Mouse (Mus musculus) G1E (cell line): ENCODE measurements around the gene Olfr324. TPM values are rescaled to one million over a fixed set of nuclear protein-coding genes. Genes with fewer than 3 reads are reported as not detected.

Experiments
- ATAC-seq: 2 replicates; pipeline ENCODE4 v1.8.0; 2016; ENCODE audit warnings: mild to moderate bottlenecking; ENCODE audit not compliant: insufficient number of reproducible peaks, poor library complexity, low FRiP score, severe bottlenecking; ENCODE audit errors: extremely low read depth
- DNase-seq: peaks from one replicate; pipeline ENCODE4 v3.0.0; 2012; ENCODE audit warnings: low spot score
- H3K27me3 ChIP-seq: 2 replicates; pipeline ENCODE4 v1.6.1; 2012; ENCODE audit warnings: mild to moderate bottlenecking, low read length, inconsistent platforms; ENCODE audit not compliant: insufficient read depth
- H3K36me3 ChIP-seq: replicated peaks from 2 replicates; pipeline ENCODE3; 2012; ENCODE audit warnings: mild to moderate bottlenecking, inconsistent platforms
- H3K4me1 ChIP-seq: 2 replicates; pipeline ENCODE4 v1.6.1; 2012; ENCODE audit warnings: low read depth, low read length, inconsistent platforms, mixed read lengths; ENCODE audit not compliant: insufficient read depth
- H3K4me3 ChIP-seq: 2 replicates; pipeline ENCODE4 v1.5.1; 2012; ENCODE audit warnings: low read depth, mild to moderate bottlenecking, inconsistent platforms, low read length, moderate library complexity, mixed read lengths
- H3K9me3 ChIP-seq: replicated peaks from 2 replicates; pipeline ENCODE4 v1.6.1; 2012; ENCODE audit warnings: inconsistent platforms
- CTCF ChIP-seq: IDR thresholded peaks from 2 replicates; pipeline ENCODE4 v1.5.1; 2012; ENCODE audit warnings: low read depth, low read length, inconsistent platforms, mixed read lengths
- GATA1 ChIP-seq: IDR thresholded peaks from 2 replicates; pipeline ENCODE4 v1.6.1; 2012; ENCODE audit warnings: borderline replicate concordance, low read length, inconsistent platforms, mixed read lengths
- GATA2 ChIP-seq: IDR thresholded peaks from 2 replicates; pipeline ENCODE4 v1.6.1; 2012; ENCODE audit warnings: low read depth, low read length, inconsistent platforms, borderline replicate concordance
- POLR2AphosphoS5 ChIP-seq: IDR thresholded peaks from 2 replicates; pipeline ENCODE4 v1.6.1; 2012; ENCODE audit warnings: low read depth, low read length, inconsistent platforms; ENCODE audit not compliant: insufficient replicate concordance
- TAL1 ChIP-seq: conservative IDR thresholded peaks from 2 replicates; pipeline ENCODE4 v1.6.1; 2012; ENCODE audit warnings: low read depth, low read length, inconsistent platforms, mixed read lengths
- polyA plus RNA-seq: library from polyadenylated mRNA; stranded (reverse); fragments of >175 nt; gene quantifications from 2 replicates; pipeline ENCODE4 v1.2.3, GENCODE M21; 2012
- total RNA-seq, 2 experiments: library from RNA; stranded (forward) in 1 of 2; stranded (reverse) in 1 of 2; fragments of 200-1000 nt in 1 of 2; fragments of >200 nt in 1 of 2; fragmentation: Nextera tagmentation in 1 of 2; gene quantifications; 2 replicates each; pipeline ENCODE4 v1.2.3; 2014 to 2017

The Olfr324 gene
- total and polyA plus RNA-seq, 3 experiments = 0.11 TPM; not detected in 2

- peaks cover 27% of the 10 kb centered on the region for H3K27me3 ChIP-seq
- DNase-seq (no peak), ATAC-seq (no peak)
- H3K36me3 ChIP-seq = no peaks in the 10 kb centered on the region
- TF ChIP-seq CTCF (no peak), GATA2 (no peak), POLR2AphosphoS5 (no peak), GATA1 (no peak), TAL1 (no peak)
- H3K4me3 ChIP-seq = no peak overlapping the region
- H3K4me1 ChIP-seq = peaks cover 11% of the 10 kb centered on the region
- no peaks in the 10 kb centered on the region for H3K9me3 ChIP-seq
Observed at GRCm38 (mm10) chr11:58641057-58641456, 46.1 kb downstream of the Olfr324 start.

- Histone ChIP-seq H3K27me3 (peaks cover 27% of the 10 kb centered on the region), H3K4me3 (no peak overlapping the region), H3K36me3 (no peaks in the 10 kb centered on the region), H3K9me3 (no peaks in the 10 kb centered on the region), H3K4me1 (peaks cover 11% of the 10 kb centered on the region)
- no peak for DNase-seq
- TF ChIP-seq TAL1 (no peak), CTCF (no peak), GATA1 (no peak), POLR2AphosphoS5 (no peak), GATA2 (no peak)
- ATAC-seq = no peak
Observed at GRCm38 (mm10) chr11:58641638-58642358, 46.9 kb downstream of the Olfr324 start.

- ATAC-seq (peak; percentile 1; the same call in 1 of the 2 replicates), DNase-seq (peak; percentile 56)
- peaks cover 11% of the 10 kb centered on the region for H3K4me1 ChIP-seq
- peaks cover 25% of the 10 kb centered on the region for H3K27me3 ChIP-seq
- no peaks in the 10 kb centered on the region for H3K9me3 ChIP-seq
- TF ChIP-seq CTCF (peak; percentile 73), POLR2AphosphoS5 (no peak)
- H3K4me3 ChIP-seq = no peak overlapping the region
- H3K36me3 ChIP-seq = no peaks in the 10 kb centered on the region
Observed at GRCm38 (mm10) chr11:58643350-58643749, 48.4 kb downstream of the Olfr324 start.

Other genes with a start within 250 kb of the Olfr324 start
Only the 20 nearest of the 27 such genes appear.
- not detected in 2 replicates for gene 1810065E05Rik, start 174.0 kb upstream of the Olfr324 start, total RNA-seq (2014; fragmentation: Nextera tagmentation)
- not detected in 2 replicates for gene 1810065E05Rik, start 174.0 kb upstream of the Olfr324 start, total RNA-seq (2017)
- not detected in 2 replicates for gene 1810065E05Rik, start 174.0 kb upstream of the Olfr324 start, polyA plus RNA-seq
- gene Gm12253, start 162.6 kb upstream of the Olfr324 start, total RNA-seq (2014; fragmentation: Nextera tagmentation) = not detected in 2 replicates
- not detected in 2 replicates for gene Gm12253, start 162.6 kb upstream of the Olfr324 start, total RNA-seq (2017)
- not detected in 2 replicates for gene Gm12253, start 162.6 kb upstream of the Olfr324 start, polyA plus RNA-seq
- gene Lypd9, start 142.2 kb upstream of the Olfr324 start, total RNA-seq (2014; fragmentation: Nextera tagmentation) = not detected in 2 replicates
- gene Lypd9, start 142.2 kb upstream of the Olfr324 start, total RNA-seq (2017) = not detected in 2 replicates
- gene Lypd9, start 142.2 kb upstream of the Olfr324 start, polyA plus RNA-seq = not detected in 2 replicates
- not detected in 2 replicates for gene Olfr30, start 132.8 kb upstream of the Olfr324 start, total RNA-seq (2014; fragmentation: Nextera tagmentation)
- gene Olfr30, start 132.8 kb upstream of the Olfr324 start, total RNA-seq (2017) = 0.12 TPM in 1 of 2 replicates, not detected in the other
- gene Olfr30, start 132.8 kb upstream of the Olfr324 start, polyA plus RNA-seq = not detected in 2 replicates
- not detected in 2 replicates for gene Olfr332, start 102.6 kb upstream of the Olfr324 start, total RNA-seq (2014; fragmentation: Nextera tagmentation)
- gene Olfr332, start 102.6 kb upstream of the Olfr324 start, total RNA-seq (2017) = 0.11 TPM in 1 of 2 replicates, not detected in the other
- not detected in 2 replicates for gene Olfr332, start 102.6 kb upstream of the Olfr324 start, polyA plus RNA-seq
- not detected in 2 replicates for gene Olfr331, start 92.5 kb upstream of the Olfr324 start, total RNA-seq (2014; fragmentation: Nextera tagmentation)
- gene Olfr331, start 92.5 kb upstream of the Olfr324 start, total RNA-seq (2017) = not detected in 2 replicates
- gene Olfr331, start 92.5 kb upstream of the Olfr324 start, polyA plus RNA-seq = not detected in 2 replicates
- not detected in 2 replicates for gene Olfr330, start 60.3 kb upstream of the Olfr324 start, total RNA-seq (2014; fragmentation: Nextera tagmentation)
- gene Olfr330, start 60.3 kb upstream of the Olfr324 start, total RNA-seq (2017) = 0.11 TPM in 1 of 2 replicates, not detected in the other
- gene Olfr330, start 60.3 kb upstream of the Olfr324 start, polyA plus RNA-seq = not detected in 2 replicates
- not detected in 2 replicates for gene Olfr329-ps, start 48.7 kb upstream of the Olfr324 start, total RNA-seq (2014; fragmentation: Nextera tagmentation)
- 0.29 TPM in 1 of 2 replicates, not detected in the other for gene Olfr329-ps, start 48.7 kb upstream of the Olfr324 start, total RNA-seq (2017)
- not detected in 2 replicates for gene Olfr329-ps, start 48.7 kb upstream of the Olfr324 start, polyA plus RNA-seq
- not detected in 2 replicates for gene Olfr328, start 39.5 kb upstream of the Olfr324 start, total RNA-seq (2014; fragmentation: Nextera tagmentation)
- 0.16 and 0.29 TPM in 2 replicates for gene Olfr328, start 39.5 kb upstream of the Olfr324 start, total RNA-seq (2017)
- gene Olfr328, start 39.5 kb upstream of the Olfr324 start, polyA plus RNA-seq = not detected in 2 replicates
- gene Olfr224, start 24.6 kb upstream of the Olfr324 start, total RNA-seq (2014; fragmentation: Nextera tagmentation) = not detected in 2 replicates
- gene Olfr224, start 24.6 kb upstream of the Olfr324 start, total RNA-seq (2017) = 0.11 TPM in 1 of 2 replicates, not detected in the other
- gene Olfr224, start 24.6 kb upstream of the Olfr324 start, polyA plus RNA-seq = not detected in 2 replicates
- gene Olfr325, start 17.4 kb upstream of the Olfr324 start, total RNA-seq (2014; fragmentation: Nextera tagmentation) = not detected in 2 replicates
- gene Olfr325, start 17.4 kb upstream of the Olfr324 start, total RNA-seq (2017) = 0.16 TPM in 1 of 2 replicates, not detected in the other
- not detected in 2 replicates for gene Olfr325, start 17.4 kb upstream of the Olfr324 start, polyA plus RNA-seq
- gene 2210407C18Rik, start 21.0 kb downstream of the Olfr324 start, total RNA-seq (2014; fragmentation: Nextera tagmentation) = not detected in 2 replicates
- gene 2210407C18Rik, start 21.0 kb downstream of the Olfr324 start, total RNA-seq (2017) = not detected in 2 replicates
- not detected in 2 replicates for gene 2210407C18Rik, start 21.0 kb downstream of the Olfr324 start, polyA plus RNA-seq
- not detected in 2 replicates for gene Olfr323, start 35.4 kb downstream of the Olfr324 start, total RNA-seq (2014; fragmentation: Nextera tagmentation)
- gene Olfr323, start 35.4 kb downstream of the Olfr324 start, total RNA-seq (2017) = 0.05 TPM in 1 of 2 replicates, not detected in the other
- gene Olfr323, start 35.4 kb downstream of the Olfr324 start, polyA plus RNA-seq = not detected in 2 replicates
- 19.0 TPM in 1 of 2 replicates, not detected in the other for gene Trim58, start 45.4 kb downstream of the Olfr324 start, total RNA-seq (2014; fragmentation: Nextera tagmentation)
- not detected in 2 replicates for gene Trim58, start 45.4 kb downstream of the Olfr324 start, total RNA-seq (2017)
- gene Trim58, start 45.4 kb downstream of the Olfr324 start, polyA plus RNA-seq = not detected in 2 replicates
- not detected in 2 replicates for gene Olfr322, start 63.7 kb downstream of the Olfr324 start, total RNA-seq (2014; fragmentation: Nextera tagmentation)
- under 0.01 and 0.16 TPM in 2 replicates for gene Olfr322, start 63.7 kb downstream of the Olfr324 start, total RNA-seq (2017)
- not detected in 2 replicates for gene Olfr322, start 63.7 kb downstream of the Olfr324 start, polyA plus RNA-seq
- not detected in 2 replicates for gene Olfr320, start 86.0 kb downstream of the Olfr324 start, total RNA-seq (2014; fragmentation: Nextera tagmentation)
- gene Olfr320, start 86.0 kb downstream of the Olfr324 start, total RNA-seq (2017) = 0.06 TPM in 1 of 2 replicates, not detected in the other
- gene Olfr320, start 86.0 kb downstream of the Olfr324 start, polyA plus RNA-seq = not detected in 2 replicates
- not detected in 2 replicates for gene Olfr319, start 104.0 kb downstream of the Olfr324 start, total RNA-seq (2014; fragmentation: Nextera tagmentation)
- gene Olfr319, start 104.0 kb downstream of the Olfr324 start, total RNA-seq (2017) = 0.27 TPM in 1 of 2 replicates, not detected in the other
- gene Olfr319, start 104.0 kb downstream of the Olfr324 start, polyA plus RNA-seq = not detected in 2 replicates
- gene Olfr318, start 128.9 kb downstream of the Olfr324 start, total RNA-seq (2014; fragmentation: Nextera tagmentation) = 0.45 TPM in 1 of 2 replicates, not detected in the other
- gene Olfr318, start 128.9 kb downstream of the Olfr324 start, total RNA-seq (2017) = 0.06 and 0.33 TPM in 2 replicates
- gene Olfr318, start 128.9 kb downstream of the Olfr324 start, polyA plus RNA-seq = not detected in 2 replicates
- not detected in 2 replicates for gene Olfr317, start 144.1 kb downstream of the Olfr324 start, total RNA-seq (2014; fragmentation: Nextera tagmentation)
- gene Olfr317, start 144.1 kb downstream of the Olfr324 start, total RNA-seq (2017) = not detected in 2 replicates
- not detected in 2 replicates for gene Olfr317, start 144.1 kb downstream of the Olfr324 start, polyA plus RNA-seq
- gene Olfr316, start 157.6 kb downstream of the Olfr324 start, total RNA-seq (2014; fragmentation: Nextera tagmentation) = not detected in 2 replicates
- gene Olfr316, start 157.6 kb downstream of the Olfr324 start, total RNA-seq (2017) = 0.06 and 0.33 TPM in 2 replicates
- not detected in 2 replicates for gene Olfr316, start 157.6 kb downstream of the Olfr324 start, polyA plus RNA-seq